Mouse (Mus musculus) R1 (cell line): ENCODE measurements at regions not wholly inside any gene's neighbourhood (a gene's known extent, or its start where the extent isn't known, plus 50 kb on each side); places are given as distances from the start of the nearest gene placed in this dataset.
A peak's percentile ranks its signal among the peaks of the same experiment; 100 is the strongest.

Experiments used
- DNase-seq: peaks from one replicate; pipeline ENCODE4 v3.0.0-alpha.2; 2018; ENCODE audit warnings: low read depth, low spot score

DNA sequence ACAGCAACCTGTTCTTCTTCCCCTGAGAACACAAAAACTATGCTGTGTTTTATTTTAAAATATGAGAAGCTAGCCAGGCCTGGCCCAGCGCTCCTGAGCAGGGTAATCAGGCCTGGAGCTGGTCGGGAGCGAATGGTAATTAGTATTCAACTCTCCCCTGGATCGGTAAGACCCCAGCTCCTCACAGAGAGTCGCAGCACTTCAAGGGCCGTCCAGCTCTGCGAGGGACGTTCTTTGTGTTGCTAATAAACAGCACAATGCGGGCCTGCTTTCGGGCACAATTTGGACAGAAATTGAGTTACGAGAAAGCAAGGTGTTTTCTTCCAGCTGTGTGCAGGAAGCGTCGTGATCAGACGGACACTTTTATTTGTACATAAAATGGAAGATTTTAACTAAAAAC, 69.5 kb upstream of the Spaca7 start:
- peak; percentile 82 for DNase-seq

GRCm38 (mm10) chr8:12504240-12504639, 68.6 kb upstream of the Spaca7 start:
- DNase-seq: peak; percentile 93

DNA sequence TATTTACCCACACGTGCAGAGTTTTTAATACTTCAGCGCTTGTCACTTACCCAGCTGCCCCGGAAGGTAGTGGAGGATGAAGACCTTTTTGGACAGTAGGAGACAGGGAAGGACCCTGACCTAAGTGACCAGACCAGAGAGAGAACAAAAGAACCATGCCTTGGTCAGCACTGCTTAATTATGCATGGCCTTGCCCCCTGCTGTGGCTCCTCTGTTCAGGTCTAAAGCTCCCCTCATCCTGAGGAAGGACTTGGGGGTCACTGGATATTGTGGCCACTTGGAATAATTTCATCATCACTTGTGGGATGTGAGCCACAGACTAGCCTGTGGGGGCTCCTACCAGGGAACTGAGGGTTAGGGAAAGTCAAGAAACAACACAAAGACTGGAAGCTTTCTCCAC, 68.1 kb upstream of the Spaca7 start:
- no peak for DNase-seq

GRCm38 (mm10) chr8:12510233-12510632, 62.6 kb upstream of the Spaca7 start:
- DNase-seq: no peak

GRCm38 (mm10) chr8:12513042-12513441, 59.8 kb upstream of the Spaca7 start:
- no peak for DNase-seq

DNA sequence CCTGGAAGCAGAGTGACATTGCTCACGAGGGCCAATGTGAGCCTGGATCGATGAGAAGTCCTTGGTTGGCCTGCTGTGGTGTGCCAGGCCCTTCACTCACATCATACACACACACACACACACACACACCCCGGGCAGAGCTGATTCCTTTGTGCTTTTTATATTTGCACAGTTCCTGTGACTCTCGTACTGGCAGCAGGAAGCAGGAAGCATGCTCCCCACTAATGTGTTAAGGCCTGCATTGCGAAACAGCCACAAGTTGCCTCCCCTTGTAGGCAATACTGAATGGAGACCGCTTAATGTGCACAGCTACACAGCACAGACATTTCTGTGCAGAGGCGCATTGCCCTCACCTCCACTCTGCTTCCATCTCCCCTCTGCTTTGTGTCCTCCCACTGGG, 58.7 kb upstream of the Spaca7 start:
- DNase-seq: no peak

DNA sequence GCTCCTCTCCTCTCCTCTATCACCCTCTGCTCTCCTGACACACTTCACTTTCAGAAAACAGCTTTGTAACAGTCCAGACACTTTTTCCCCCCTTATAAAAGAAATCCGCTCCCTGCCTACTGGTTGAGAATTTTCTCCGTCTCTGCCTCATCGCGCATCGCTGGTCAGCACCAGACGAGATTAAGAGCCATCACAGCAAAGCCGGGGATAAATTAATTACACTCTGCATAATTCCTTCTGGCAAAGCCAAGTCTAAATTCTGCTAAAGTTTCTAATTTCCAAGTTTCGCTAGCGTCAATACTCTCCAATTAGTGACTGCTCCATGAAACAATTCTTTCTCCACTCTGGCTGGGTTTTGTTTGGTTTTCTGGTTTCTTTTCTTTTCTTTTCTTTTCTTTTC, 51.2 kb upstream of the Spaca7 start:
- DNase-seq: no peak
